Mouse (Mus musculus) heart, postnatal 25 days (tissue): ENCODE results near the gene Etv5. TPM values are rescaled to one million over a fixed set of nuclear protein-coding genes. Genes with fewer than 3 reads are reported as not detected.

Source experiments
- DNase-seq: peaks from one replicate; pipeline ENCODE4 v3.0.0; 2022; ENCODE audit warnings: low spot score
- intact Hi-C: fragments of 180-260 bp; cut with DNase I; formaldehyde crosslinking; loops from one replicate; pipeline ENCODE4 v1.15.1; 2025
- total RNA-seq, 2 experiments: library from RNA; stranded (reverse); gene quantifications; 2 replicates each; pipeline ENCODE4 v1.2.3; 2021

The Etv5 gene
- total RNA-seq: 10 to 100 TPM; 12.3 to 12.6 TPM

- intact Hi-C loops: loop anchor here (1.0 to 5.0 kb wide), 4 partner anchors 63 to 368 kb away; no protein-coding TSS in a partner anchor
- DNase-seq: peak; percentile 100
These were observed at the start of gene Etv5 for GRCm38 (mm10) chr16:22439499-22440177. Gene Etv5 (minus strand): TSS chr16:22439719.

DNA sequence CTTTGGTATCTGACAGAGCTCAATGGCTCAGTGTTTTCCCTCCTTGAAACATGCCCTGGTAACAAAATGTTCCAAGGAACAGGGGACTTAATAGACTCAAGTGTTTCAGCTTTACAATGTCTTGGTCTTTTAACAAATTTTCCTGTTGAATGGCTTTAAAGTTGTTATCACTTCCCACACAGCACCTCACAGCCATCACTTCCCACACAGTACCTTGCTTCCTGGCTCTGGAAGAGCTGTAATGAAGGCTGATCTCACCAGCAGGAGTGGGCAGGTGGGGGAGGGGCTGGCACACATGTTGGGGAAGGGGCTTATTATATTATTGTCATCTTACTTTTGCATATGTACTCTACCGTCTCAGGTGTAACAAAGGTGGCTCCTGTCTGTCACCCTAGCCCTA lies 44.4 kb upstream of the Etv5 start:
- intact Hi-C loops: no loop called here
- DNase-seq: no peak

GRCm38 (mm10) chr16:22479322-22479721 lies 39.8 kb upstream of the Etv5 start:
- DNase-seq: no peak
- intact Hi-C loops: no loop called here

- no peak for DNase-seq
- intact Hi-C loops: no loop called here
These were observed 32.2 kb upstream of the Etv5 start for GRCm38 (mm10) chr16:22471728-22472127.

DNA sequence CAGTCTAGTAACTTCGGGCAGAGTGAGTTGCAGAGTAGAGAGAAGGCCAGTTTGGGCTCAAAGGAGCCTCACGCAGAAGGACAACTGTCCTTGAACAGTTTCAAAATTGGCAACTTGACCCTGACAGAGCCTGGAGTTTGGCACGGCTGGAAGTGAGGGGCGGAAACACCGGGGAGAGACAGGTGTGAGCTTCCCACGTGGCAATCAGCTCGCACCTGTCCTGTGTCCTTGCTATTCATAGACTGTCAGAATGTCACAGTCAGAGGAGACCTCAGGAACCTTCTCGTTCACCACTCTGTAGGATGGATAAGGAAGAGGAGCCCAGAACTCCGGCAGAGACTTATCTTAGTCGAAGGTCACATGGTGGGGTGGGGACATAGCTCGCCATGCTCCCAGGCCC lies 29.9 kb upstream of the Etv5 start:
- intact Hi-C loops: no loop called here
- DNase-seq: no peak

DNA sequence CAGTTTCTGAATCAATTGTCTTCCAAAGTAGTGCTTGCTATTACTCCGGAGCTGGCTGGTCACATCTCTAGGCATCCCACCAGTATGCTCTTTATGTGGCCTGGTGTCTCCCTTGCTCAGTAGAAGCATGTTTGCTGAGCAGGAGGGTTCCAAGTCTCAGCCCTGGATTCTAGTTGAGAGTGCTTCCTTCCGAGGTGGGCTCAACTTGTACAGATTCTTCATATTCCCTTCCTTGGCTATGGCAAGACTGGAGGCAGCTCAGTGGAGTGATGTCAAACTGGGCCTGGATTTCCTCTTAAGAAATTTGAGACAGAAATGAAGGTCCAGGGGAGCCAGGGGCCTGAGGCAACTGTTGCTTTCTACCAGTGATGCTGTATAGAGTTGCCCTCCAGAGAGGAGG lies 27.6 kb upstream of the Etv5 start:
- DNase-seq: no peak
- intact Hi-C loops: no loop called here

- no peak for DNase-seq
- intact Hi-C loops: no loop called here
These were observed 26.9 kb upstream of the Etv5 start for GRCm38 (mm10) chr16:22466381-22466780.

GRCm38 (mm10) chr16:22462220-22462619 lies 22.7 kb upstream of the Etv5 start:
- intact Hi-C loops: no loop called here
- DNase-seq: no peak

DNA sequence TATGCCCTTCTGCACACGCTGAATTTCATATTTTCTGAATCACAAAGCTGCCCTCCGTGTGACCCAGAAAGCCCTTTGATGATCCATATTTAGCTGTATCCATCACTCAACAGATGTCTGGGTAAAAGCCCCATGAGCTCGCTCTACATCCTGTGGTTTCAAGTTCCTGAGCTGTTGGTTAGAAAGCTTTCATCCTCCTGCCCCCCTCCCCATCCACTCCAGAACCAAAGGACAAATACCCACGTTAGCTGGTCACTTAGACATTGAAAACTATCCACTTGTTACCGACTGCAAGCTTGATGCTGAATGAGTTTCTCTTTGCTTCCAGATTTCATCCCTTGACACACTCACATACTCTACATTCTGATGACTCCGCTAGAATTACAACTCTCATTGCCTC lies 22.2 kb upstream of the Etv5 start:
- no peak for DNase-seq
- intact Hi-C loops: no loop called here

DNA sequence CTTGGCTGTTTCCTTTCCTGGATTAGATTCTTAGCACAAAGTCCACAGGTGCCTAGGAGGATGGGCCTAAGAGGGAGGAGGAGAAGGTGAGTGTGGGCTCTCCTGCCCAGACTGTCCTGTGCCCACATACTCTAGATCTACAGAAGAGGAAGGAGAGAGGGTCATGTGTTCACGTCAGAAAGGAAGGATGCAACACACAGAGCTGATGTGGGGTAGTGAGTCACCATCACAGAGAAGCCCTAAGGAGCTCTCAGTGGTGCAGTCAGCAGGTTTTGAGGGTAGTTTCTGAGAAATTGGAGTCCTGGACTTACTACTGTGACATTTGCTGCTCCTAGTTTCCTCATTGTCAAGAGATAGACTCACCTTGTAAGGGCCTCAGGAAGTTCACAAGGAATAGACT lies 21.4 kb upstream of the Etv5 start:
- no peak for DNase-seq
- intact Hi-C loops: no loop called here

DNA sequence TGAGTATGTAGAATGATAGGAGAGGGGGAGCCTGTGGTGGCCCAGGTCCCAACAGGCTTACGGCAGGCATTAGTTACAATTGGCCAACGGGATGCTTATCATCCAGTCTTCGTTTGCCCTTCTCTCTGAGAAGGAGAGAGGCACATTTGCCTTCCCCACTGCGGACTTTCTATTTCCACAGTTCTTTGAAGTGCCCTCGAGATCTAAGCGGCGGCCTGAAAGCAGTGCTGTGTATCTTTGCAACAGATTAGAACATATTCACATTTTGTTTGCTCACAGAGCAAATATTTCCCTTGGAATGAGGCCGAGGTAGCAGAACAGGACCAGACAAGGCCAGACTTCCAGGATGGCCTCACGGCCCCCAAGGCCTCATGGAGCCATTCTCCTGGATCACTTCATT lies 12.6 kb upstream of the Etv5 start:
- intact Hi-C loops: no loop called here
- DNase-seq: no peak

DNA sequence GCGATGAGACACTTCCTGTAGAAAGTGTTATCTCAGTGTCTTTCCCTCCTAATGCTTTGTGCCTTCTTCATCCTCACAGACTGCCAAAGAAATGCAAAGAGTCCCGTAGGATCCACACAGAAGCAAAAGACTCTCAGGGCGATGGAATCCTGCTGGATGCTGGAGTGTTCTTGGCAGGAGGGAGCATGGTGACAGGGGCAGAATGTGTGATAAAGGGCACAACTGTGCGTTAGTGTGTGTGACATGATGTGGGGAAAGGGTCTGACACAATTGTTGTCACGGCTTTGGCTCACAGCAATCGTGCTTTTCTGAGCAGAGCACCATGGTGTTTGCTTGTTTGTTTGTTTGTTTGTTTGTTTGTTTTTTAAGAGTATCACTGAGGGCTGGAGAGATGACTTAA lies 8.6 kb upstream of the Etv5 start:
- intact Hi-C loops: no loop called here
- no peak for DNase-seq

- no peak for DNase-seq
- intact Hi-C loops: loop anchor here (5.0 kb wide), 1 partner anchor 58 kb away; no protein-coding TSS in a partner anchor
These were observed 5.3 kb upstream of the Etv5 start for GRCm38 (mm10) chr16:22444786-22445185.

- intact Hi-C loops: loop anchor here (5.0 kb wide), 1 partner anchor 60 kb away; no protein-coding TSS in a partner anchor
These were observed 2.7 kb upstream of the Etv5 start for GRCm38 (mm10) chr16:22442202-22442601.

GRCm38 (mm10) chr16:22441317-22441716 lies 1.8 kb upstream of the Etv5 start:
- no peak for DNase-seq
- intact Hi-C loops: loop anchor here (5.0 kb wide), 1 partner anchor 61 kb away; no protein-coding TSS in a partner anchor

More at GRCm38 (mm10) chr16:22442202-22442601, 2.7 kb upstream of the Etv5 start:
- DNase-seq: no peak

DNA sequence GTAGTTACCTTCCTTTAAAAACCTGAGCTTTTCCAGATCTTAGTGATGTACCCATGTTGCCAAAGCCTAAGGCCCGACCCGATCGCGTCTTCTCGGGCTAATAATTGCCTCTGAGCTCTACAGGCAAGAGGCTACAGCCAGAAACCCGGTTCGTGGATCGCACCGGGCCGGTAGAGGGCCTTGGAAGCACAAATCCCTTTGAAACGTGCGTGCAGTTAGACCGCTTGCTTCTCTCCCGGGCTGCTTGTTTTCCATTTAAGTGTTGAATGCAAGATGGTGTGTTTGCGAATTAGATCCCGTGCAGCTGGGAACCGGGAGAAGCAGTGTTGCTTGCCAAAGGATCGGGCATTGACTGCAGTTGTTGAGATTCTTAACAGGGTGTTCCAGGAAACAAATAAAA lies 750 bp upstream of the Etv5 start:
- DNase-seq: peak; percentile 6
- intact Hi-C loops: loop anchor here (5.0 kb wide), 1 partner anchor 62 kb away; no protein-coding TSS in a partner anchor

DNA sequence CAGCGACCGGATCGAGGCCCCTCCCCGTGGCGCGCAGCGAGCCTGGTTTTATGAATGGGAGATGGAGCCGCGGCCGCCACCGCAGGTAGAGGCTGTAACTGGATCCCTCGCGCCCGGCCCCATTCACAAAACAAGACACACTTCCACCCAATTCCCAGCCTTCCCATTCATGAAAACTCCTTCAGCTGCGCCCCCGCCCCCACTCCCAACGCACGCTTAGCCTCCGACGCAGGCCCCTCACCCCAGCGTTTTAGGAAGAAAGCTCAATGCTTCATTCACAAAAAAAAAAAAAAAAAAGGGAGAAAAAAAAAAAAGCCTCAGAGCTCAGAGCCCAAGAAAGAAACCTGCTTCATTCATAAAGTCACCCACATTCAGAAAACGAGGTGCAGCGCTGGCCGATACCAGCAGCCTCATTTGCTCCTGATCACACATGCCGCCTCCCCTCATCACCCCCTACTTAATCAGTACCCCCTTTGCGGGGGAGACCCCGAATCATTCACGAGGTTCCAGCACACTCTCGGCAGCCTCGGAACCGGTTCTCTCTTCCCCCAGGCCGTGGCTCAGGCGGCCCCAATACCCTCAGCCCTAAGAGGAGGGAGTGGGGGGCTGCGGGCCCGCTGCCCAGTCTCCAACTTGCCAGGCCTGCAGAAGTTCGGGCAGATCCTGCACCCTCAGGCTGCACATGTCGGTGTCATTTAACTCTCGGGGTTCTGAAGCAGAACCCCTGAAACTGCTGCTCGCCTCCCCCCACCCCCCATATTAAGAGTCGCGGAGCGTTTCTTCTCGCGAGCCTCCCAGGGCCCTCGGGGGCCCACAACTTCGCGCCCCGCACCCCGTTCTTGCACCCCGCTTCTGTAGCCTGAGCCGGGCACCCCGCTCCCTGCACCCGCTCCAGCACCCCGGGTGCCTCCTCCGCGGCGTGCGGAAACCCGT lies 812 bp downstream of the Etv5 start:
- intact Hi-C loops: loop anchor here (1.0 to 5.0 kb wide), 3 partner anchors 110 to 369 kb away; no protein-coding TSS in a partner anchor

DNA sequence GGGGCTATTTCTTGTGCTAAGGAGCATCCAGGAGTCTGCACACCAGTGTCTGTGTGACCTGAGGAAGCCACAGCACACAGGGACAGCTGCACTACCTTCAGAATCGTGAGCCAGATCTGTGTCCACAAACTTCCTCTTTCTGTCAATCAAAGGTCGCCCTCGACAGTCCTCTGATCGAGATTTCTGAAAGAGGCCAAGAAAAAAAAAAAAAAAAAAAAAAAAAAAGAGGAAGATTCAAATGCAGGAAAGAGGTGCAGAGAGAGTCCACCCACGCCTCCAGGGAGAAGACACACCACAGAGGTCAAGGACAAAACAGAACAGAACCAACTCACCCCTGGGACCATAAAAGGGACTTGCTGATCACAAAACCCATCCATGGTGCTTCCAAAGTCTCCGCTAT lies 3.4 kb downstream of the Etv5 start:
- DNase-seq: no peak
- intact Hi-C loops: loop anchor here (5.0 kb wide), 1 partner anchor 371 kb away; no protein-coding TSS in a partner anchor

More for the DNA sequence above, 812 bp downstream of the Etv5 start:
- peak; percentile 16 for DNase-seq

DNA sequence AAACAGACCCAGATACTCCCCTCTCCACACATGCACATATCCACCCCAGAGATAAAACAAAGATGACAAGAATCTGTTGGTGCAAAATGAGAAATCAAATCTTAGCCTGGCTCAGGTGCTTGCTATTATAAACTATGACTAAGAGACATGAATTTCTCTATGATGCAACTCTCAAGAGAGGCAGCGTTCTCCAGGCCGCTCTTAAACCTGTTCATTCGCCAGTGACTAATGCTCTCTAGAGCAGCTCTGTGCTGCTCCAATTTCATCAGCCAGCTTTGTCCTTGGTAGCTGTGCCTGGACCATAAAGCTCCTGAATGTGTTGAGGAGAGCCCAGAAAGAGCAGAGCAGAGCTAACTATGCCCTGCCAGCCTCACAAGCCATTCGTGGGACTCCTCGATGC lies 5.0 kb downstream of the Etv5 start:
- intact Hi-C loops: no loop called here
- no peak for DNase-seq

DNA sequence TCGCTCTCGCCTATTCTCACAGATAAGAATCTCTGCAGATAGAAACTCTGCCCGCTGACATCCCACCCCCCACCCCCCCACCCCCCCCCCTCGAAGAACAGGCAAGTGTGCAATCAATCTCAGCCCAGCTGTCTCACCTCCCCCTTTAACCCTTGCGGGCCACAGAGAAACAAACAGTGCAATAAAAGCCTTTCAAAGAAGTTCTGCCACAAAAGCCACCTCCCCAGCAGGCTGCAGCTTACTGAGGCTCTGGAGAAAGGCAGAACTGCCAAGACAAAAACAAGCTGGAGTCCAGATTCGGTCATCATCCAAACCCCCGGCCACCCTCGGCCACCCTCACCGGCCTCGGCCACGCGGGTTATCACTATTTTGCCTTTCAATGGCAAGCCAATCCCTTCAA lies 5.6 kb downstream of the Etv5 start:
- no peak for DNase-seq
- intact Hi-C loops: no loop called here

- intact Hi-C loops: no loop called here
- no peak for DNase-seq
These were observed 7.7 kb downstream of the Etv5 start for GRCm38 (mm10) chr16:22431773-22432172.
